Mouse (Mus musculus): ENCODE results near the gene Nadk. TPM values are rescaled to one million over a fixed set of nuclear protein-coding genes. Genes with fewer than 3 reads are reported as not detected.

Nadk gene
- polyA plus RNA-seq, 1 experiment from 2014 or later, result 76.3 TPM

Other genes with a start within 250 kb of the Nadk start
- gene Prkcz, start 201.0 kb upstream of the Nadk start, polyA plus RNA-seq (2015; fragmentation: Nextera tagmentation; extraction: Ambion mirVana), result 20.6 and 21.1 TPM in 2 replicates
- 0.08 and 0.16 TPM in 2 replicates for gene Gabrd, start 164.3 kb upstream of the Nadk start, polyA plus RNA-seq (2015; fragmentation: Nextera tagmentation; extraction: Ambion mirVana)
- gene Cfap74, start 153.2 kb upstream of the Nadk start, polyA plus RNA-seq (2015; fragmentation: Nextera tagmentation; extraction: Ambion mirVana), result 2.8 and 3.0 TPM in 2 replicates
- gene Tmem52, start 93.3 kb upstream of the Nadk start, polyA plus RNA-seq (2015; fragmentation: Nextera tagmentation; extraction: Ambion mirVana), result 0.40 and 0.72 TPM in 2 replicates
- gene Gnb1, start 71.0 kb upstream of the Nadk start, polyA plus RNA-seq (2015; fragmentation: Nextera tagmentation; extraction: Ambion mirVana), result 389 and 455 TPM in 2 replicates
- gene Slc35e2, start 39.0 kb downstream of the Nadk start, polyA plus RNA-seq (2015; fragmentation: Nextera tagmentation; extraction: Ambion mirVana), result 5.9 and 6.5 TPM in 2 replicates
- gene Cdk11b, start 62.5 kb downstream of the Nadk start, polyA plus RNA-seq (2015; fragmentation: Nextera tagmentation; extraction: Ambion mirVana), result 51.8 and 54.6 TPM in 2 replicates
- not detected in 2 replicates for gene Gm10563, start 83.0 kb downstream of the Nadk start, polyA plus RNA-seq (2015; fragmentation: Nextera tagmentation; extraction: Ambion mirVana)
- 43.3 and 47.2 TPM in 2 replicates for gene Mmp23, start 91.0 kb downstream of the Nadk start, polyA plus RNA-seq (2015; fragmentation: Nextera tagmentation; extraction: Ambion mirVana)
- 27.8 and 31.9 TPM in 2 replicates for gene Mib2, start 106.8 kb downstream of the Nadk start, polyA plus RNA-seq (2015; fragmentation: Nextera tagmentation; extraction: Ambion mirVana)
- 1.3 and 1.4 TPM in 2 replicates for gene Fndc10, start 132.0 kb downstream of the Nadk start, polyA plus RNA-seq (2015; fragmentation: Nextera tagmentation; extraction: Ambion mirVana)
- gene Ssu72, start 142.4 kb downstream of the Nadk start, polyA plus RNA-seq (2015; fragmentation: Nextera tagmentation; extraction: Ambion mirVana), result 139 and 148 TPM in 2 replicates
- gene Tmem240, start 172.4 kb downstream of the Nadk start, polyA plus RNA-seq (2015; fragmentation: Nextera tagmentation; extraction: Ambion mirVana), result 0.15 and 0.29 TPM in 2 replicates
- 68.4 and 73.3 TPM in 2 replicates for gene Atad3a, start 198.7 kb downstream of the Nadk start, polyA plus RNA-seq (2015; fragmentation: Nextera tagmentation; extraction: Ambion mirVana)
- 7.5 and 8.6 TPM in 2 replicates for gene Vwa1, start 212.3 kb downstream of the Nadk start, polyA plus RNA-seq (2015; fragmentation: Nextera tagmentation; extraction: Ambion mirVana)
- 0.15 and 0.21 TPM in 2 replicates for gene Tmem88b, start 223.5 kb downstream of the Nadk start, polyA plus RNA-seq (2015; fragmentation: Nextera tagmentation; extraction: Ambion mirVana)
- 0.69 and 1.0 TPM in 2 replicates for gene Ankrd65, start 228.1 kb downstream of the Nadk start, polyA plus RNA-seq (2015; fragmentation: Nextera tagmentation; extraction: Ambion mirVana)
- 177 and 194 TPM in 2 replicates for gene Mrpl20, start 240.5 kb downstream of the Nadk start, polyA plus RNA-seq (2015; fragmentation: Nextera tagmentation; extraction: Ambion mirVana)